Mouse (Mus musculus) forebrain, embryonic 13.5 days (tissue): ENCODE data around the gene Ccdc6. TPM values are rescaled to one million over a fixed set of nuclear protein-coding genes. Genes with fewer than 3 reads are reported as not detected.

ENCODE experiments used
- ATAC-seq: fragments of 200-750 bp; cut with Nextera tagmentation; 2 replicates; pipeline ENCODE4 v1.8.0; 2017
- H3K27ac ChIP-seq: fragments of 300-500 bp; sonication (generic); 2 replicates; pipeline ENCODE4 v1.5.1; 2015; ENCODE audit warnings: inconsistent platforms, mild to moderate bottlenecking, moderate library complexity
- H3K27me3 ChIP-seq: fragments of 300-500 bp; sonication (generic); 2 replicates; pipeline ENCODE4 v1.6.1; 2015; ENCODE audit warnings: mild to moderate bottlenecking, inconsistent platforms
- H3K36me3 ChIP-seq: fragments of 300-500 bp; sonication (generic); 2 replicates; pipeline ENCODE4 v1.6.1; 2015; ENCODE audit warnings: mild to moderate bottlenecking, inconsistent platforms; ENCODE audit not compliant: poor library complexity, severe bottlenecking
- H3K4me1 ChIP-seq: fragments of 300-500 bp; sonication (generic); 2 replicates; pipeline ENCODE4 v1.6.1; 2015; ENCODE audit warnings: inconsistent platforms
- H3K4me2 ChIP-seq: fragments of 300-500 bp; sonication (generic); 2 replicates; pipeline ENCODE4 v1.6.1; 2015; ENCODE audit warnings: inconsistent platforms, mild to moderate bottlenecking, moderate library complexity
- H3K4me3 ChIP-seq: fragments of 300-500 bp; sonication (generic); 2 replicates; pipeline ENCODE4 v1.5.1; 2015; ENCODE audit warnings: mild to moderate bottlenecking, inconsistent platforms
- H3K9ac ChIP-seq: fragments of 300-500 bp; sonication (generic); 2 replicates; pipeline ENCODE4 v1.6.1; 2015; ENCODE audit warnings: mild to moderate bottlenecking, inconsistent platforms
- H3K9me3 ChIP-seq: fragments of 300-500 bp; sonication (generic); replicated peaks from 2 replicates; pipeline ENCODE4 v1.6.1; 2016; ENCODE audit warnings: inconsistent platforms
- WGBS: fragments of 180-500 bp; shearing (Covaris S2); methylation state at CpG from one replicate; pipeline ENCODE4 v1.1.7; 2015; 5-methylcytosine and 5-hydroxymethylcytosine counted together
- polyA plus RNA-seq: library from polyadenylated mRNA; unstranded; fragments of >200 nt; fragmentation: Nextera tagmentation; extraction: Ambion mirVana; gene quantifications from 2 replicates; pipeline ENCODE4 v1.2.1, GENCODE M21; 2015

The Ccdc6 gene
- polyA plus RNA-seq = 15.9 and 17.1 TPM in 2 replicates

GRCm38 (mm10) chr10:70096366-70097188, at the start of gene Ccdc6:
Gene Ccdc6 (plus strand): TSS chr10:70097121.
- Histone ChIP-seq H3K36me3 (no peaks in the 10 kb centered on the region; the same call in 1 of the 2 replicates), H3K27me3 (no peaks in the 10 kb centered on the region), H3K4me2 (peak within 1 kb of the TSS; percentile 86), H3K4me3 (peak within 1 kb of the TSS; percentile 94), H3K9me3 (no peaks in the 10 kb centered on the region), H3K9ac (peak within 1 kb of the TSS; percentile 90), H3K4me1 (peaks cover 38% of the 10 kb centered on the region), H3K27ac (peak within 1 kb of the TSS; percentile 76)
- peak; percentile 91 for ATAC-seq
- 0% methylated on average over 36 of the region's 77 CpGs for WGBS

- H3K9me3 ChIP-seq = peaks cover 5% of the 10 kb centered on the region; the same call in 1 of the 2 replicates
- no peak overlapping the region for H3K4me3 ChIP-seq
- no peak overlapping the region for H3K4me2 ChIP-seq
- no peaks in the 10 kb centered on the region for H3K4me1 ChIP-seq
- no peak for ATAC-seq
- no peak overlapping the region for H3K9ac ChIP-seq
- H3K27ac ChIP-seq = no peak overlapping the region
- 91% methylated on average over 7 of the region's 7 CpGs for WGBS
- H3K36me3 ChIP-seq = no peaks in the 10 kb centered on the region
- H3K27me3 ChIP-seq = no peaks in the 10 kb centered on the region
Measured at GRCm38 (mm10) chr10:70049771-70050170, 47.1 kb upstream of the Ccdc6 start.

- Histone ChIP-seq H3K4me3 (no peak overlapping the region), H3K27ac (no peak overlapping the region), H3K9me3 (peaks cover 5% of the 10 kb centered on the region; the same call in 1 of the 2 replicates), H3K4me1 (peaks cover 3% of the 10 kb centered on the region), H3K36me3 (no peaks in the 10 kb centered on the region), H3K27me3 (no peaks in the 10 kb centered on the region), H3K9ac (no peak overlapping the region), H3K4me2 (no peak overlapping the region)
- ATAC-seq = no peak
- 91% methylated on average over 2 of the region's 2 CpGs for WGBS
Measured at GRCm38 (mm10) chr10:70055291-70055690, 41.6 kb upstream of the Ccdc6 start.

DNA sequence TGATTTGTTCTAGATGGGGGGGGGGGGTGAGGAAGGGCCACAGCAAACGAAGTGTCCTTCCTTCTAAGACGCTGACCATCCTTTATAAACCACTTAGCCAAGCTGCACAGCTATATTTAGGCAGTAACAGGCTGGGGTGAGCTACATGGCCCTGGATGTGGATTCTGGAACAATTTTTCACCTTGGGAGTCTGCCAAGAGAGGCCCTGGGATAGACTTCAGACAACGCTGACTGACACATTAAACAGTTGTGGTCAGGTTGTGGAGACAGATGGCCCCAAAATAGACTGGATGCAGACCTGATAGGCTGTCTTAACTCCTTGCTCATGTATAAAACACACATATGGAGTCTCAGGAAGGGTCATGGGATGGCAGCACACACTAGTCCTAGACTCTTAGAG, 39.9 kb upstream of the Ccdc6 start:
- Histone ChIP-seq H3K36me3 (no peaks in the 10 kb centered on the region), H3K4me3 (no peak overlapping the region), H3K27ac (no peak overlapping the region), H3K4me1 (peaks cover 10% of the 10 kb centered on the region), H3K9ac (no peak overlapping the region), H3K4me2 (no peak overlapping the region), H3K27me3 (no peaks in the 10 kb centered on the region), H3K9me3 (peaks cover 5% of the 10 kb centered on the region; the same call in 1 of the 2 replicates)
- no peak for ATAC-seq
- WGBS = 83% methylated on average over 3 of the region's 3 CpGs

GRCm38 (mm10) chr10:70060021-70060688, 36.8 kb upstream of the Ccdc6 start:
- Histone ChIP-seq H3K4me3 (no peak overlapping the region), H3K27me3 (no peaks in the 10 kb centered on the region), H3K4me2 (no peak overlapping the region), H3K9ac (no peak overlapping the region), H3K36me3 (no peaks in the 10 kb centered on the region), H3K4me1 (peaks cover 10% of the 10 kb centered on the region), H3K9me3 (no peaks in the 10 kb centered on the region), H3K27ac (peak overlapping the region; percentile 16; the same call in 1 of the 2 replicates)
- peak; percentile 75 for ATAC-seq
- 71% methylated on average over 19 of the region's 19 CpGs for WGBS

GRCm38 (mm10) chr10:70060689-70061081, 36.2 kb upstream of the Ccdc6 start:
- peak overlapping the region; percentile 20; the same call in 1 of the 2 replicates for H3K4me2 ChIP-seq
- WGBS = 37% methylated on average over 10 of the region's 10 CpGs
- ATAC-seq = no peak

DNA sequence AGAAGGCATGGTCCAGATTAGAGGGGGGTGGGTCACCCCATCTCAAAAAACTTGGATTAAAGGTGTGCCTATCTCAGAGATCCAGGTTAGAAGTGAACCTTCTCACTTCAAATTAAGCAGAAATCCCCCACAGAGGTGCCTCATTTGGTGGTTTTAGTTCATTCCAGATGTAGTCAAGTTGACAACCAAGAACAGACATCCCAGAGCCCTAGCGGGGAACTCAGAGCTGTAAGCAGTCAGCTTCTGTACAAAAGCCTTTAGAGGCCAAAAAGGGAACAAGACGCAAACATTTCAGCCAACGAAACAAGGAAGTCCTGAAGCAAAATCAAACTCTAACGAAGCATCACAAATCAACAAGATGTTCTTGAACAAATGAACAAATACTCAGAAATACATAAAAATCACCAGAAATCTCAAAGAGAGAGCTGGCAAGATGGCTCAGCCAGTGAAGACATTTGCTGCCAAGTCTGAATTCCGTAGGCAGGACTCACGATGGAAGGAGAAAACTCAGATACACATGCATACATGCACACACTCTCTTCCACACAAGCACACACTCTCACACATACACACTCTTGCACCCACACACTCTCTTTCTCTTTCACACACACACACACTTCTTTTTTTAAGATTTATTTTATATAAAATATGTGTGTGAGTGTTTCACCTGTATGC, 32.9 kb upstream of the Ccdc6 start:
- Histone ChIP-seq H3K27ac (no peak overlapping the region), H3K36me3 (no peaks in the 10 kb centered on the region), H3K4me3 (no peak overlapping the region), H3K9me3 (no peaks in the 10 kb centered on the region), H3K27me3 (no peaks in the 10 kb centered on the region), H3K4me1 (peaks cover 18% of the 10 kb centered on the region), H3K4me2 (no peak overlapping the region), H3K9ac (no peak overlapping the region)
- no peak for ATAC-seq
- WGBS = 86% methylated on average over 6 of the region's 6 CpGs

More at GRCm38 (mm10) chr10:70060689-70061081, 36.2 kb upstream of the Ccdc6 start:
- Histone ChIP-seq H3K27me3 (no peaks in the 10 kb centered on the region), H3K4me1 (peaks cover 10% of the 10 kb centered on the region), H3K9ac (no peak overlapping the region), H3K4me3 (no peak overlapping the region), H3K27ac (no peak overlapping the region), H3K36me3 (no peaks in the 10 kb centered on the region), H3K9me3 (no peaks in the 10 kb centered on the region)

DNA sequence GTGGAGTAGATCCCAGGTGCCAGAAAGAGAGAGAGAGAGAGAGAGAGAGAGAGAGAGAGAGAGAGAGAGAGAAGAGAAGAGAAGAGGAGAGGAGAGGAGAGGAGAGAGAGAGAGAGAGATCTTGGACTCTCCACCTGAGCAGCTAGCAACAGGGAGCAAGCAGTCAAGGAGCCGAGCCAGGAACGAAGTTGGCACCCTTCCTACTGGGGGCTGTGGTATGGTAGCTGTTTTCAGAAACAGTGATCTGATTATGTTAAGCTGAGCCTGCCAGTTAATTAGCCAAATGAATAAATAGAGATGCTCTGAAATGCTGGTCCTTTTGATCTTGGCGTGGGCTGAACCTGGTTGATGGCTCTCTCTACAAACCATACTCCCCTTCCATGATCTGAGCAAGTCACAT, 31.7 kb upstream of the Ccdc6 start:
- no peak overlapping the region for H3K27ac ChIP-seq
- no peak for ATAC-seq
- no peak overlapping the region for H3K9ac ChIP-seq
- H3K4me1 ChIP-seq = peaks cover 16% of the 10 kb centered on the region
- no peak overlapping the region for H3K4me2 ChIP-seq
- WGBS = 55% methylated on average over 3 of the region's 3 CpGs
- no peaks in the 10 kb centered on the region for H3K36me3 ChIP-seq
- no peak overlapping the region for H3K4me3 ChIP-seq
- H3K9me3 ChIP-seq = no peaks in the 10 kb centered on the region
- H3K27me3 ChIP-seq = no peaks in the 10 kb centered on the region

GRCm38 (mm10) chr10:70066497-70067168, 30.3 kb upstream of the Ccdc6 start:
- peak; percentile 58; the same call in 1 of the 2 replicates for ATAC-seq
- no peaks in the 10 kb centered on the region for H3K27me3 ChIP-seq
- no peak overlapping the region; the same call in 1 of the 2 replicates for H3K27ac ChIP-seq
- H3K4me2 ChIP-seq = no peak overlapping the region
- no peak overlapping the region for H3K9ac ChIP-seq
- no peak overlapping the region for H3K4me3 ChIP-seq
- WGBS = 42% methylated on average over 8 of the region's 8 CpGs
- peaks cover 8% of the 10 kb centered on the region for H3K4me1 ChIP-seq
- 0 out of 2 replicates have a peak, but pooled peaks cover 3% of the 10 kb centered on the region for H3K9me3 ChIP-seq
- H3K36me3 ChIP-seq = no peaks in the 10 kb centered on the region

GRCm38 (mm10) chr10:70067169-70068115, 29.5 kb upstream of the Ccdc6 start:
- H3K4me3 ChIP-seq = no peak overlapping the region
- no peaks in the 10 kb centered on the region for H3K27me3 ChIP-seq
- ATAC-seq = 0 out of 2 replicates have a peak, but pooled peaks have one; percentile 24
- no peak overlapping the region for H3K4me2 ChIP-seq
- no peaks in the 10 kb centered on the region for H3K36me3 ChIP-seq
- peaks cover 8% of the 10 kb centered on the region for H3K4me1 ChIP-seq
- 64% methylated on average over 6 of the region's 6 CpGs for WGBS
- H3K9ac ChIP-seq = no peak overlapping the region
- no peak overlapping the region for H3K27ac ChIP-seq
- H3K9me3 ChIP-seq = 0 out of 2 replicates have a peak, but pooled peaks cover 3% of the 10 kb centered on the region
